Mouse (Mus musculus) testis, adult 2 months (tissue): ENCODE measurements around the gene Trim14.
A peak's percentile ranks its signal among the peaks of the same experiment; 100 is the strongest.

ENCODE experiments used
- CTCF ChIP-seq: fragments of 200-500 bp; IDR thresholded peaks from 2 replicates; pipeline ENCODE4 v1.5.1; 2012; ENCODE audit warnings: low read depth, mild to moderate bottlenecking, inconsistent platforms, low read length, moderate library complexity; ENCODE audit not compliant: control insufficient read depth, insufficient read depth, insufficient replicate concordance
- POLR2A ChIP-seq: fragments of 200-500 bp; IDR thresholded peaks from 2 replicates; pipeline ENCODE4 v1.6.1; 2012; ENCODE audit warnings: low read depth, mild to moderate bottlenecking, inconsistent platforms, low read length, moderate library complexity; ENCODE audit not compliant: control insufficient read depth

GRCm38 (mm10) chr4:46498976-46499375 lies 37.0 kb downstream of the Trim14 start:
- TF ChIP-seq CTCF (peak; percentile 27; the same call in 1 of the 2 replicates), POLR2A (no peak)
